Mouse (Mus musculus) spleen, postnatal 4 days (tissue): ENCODE results near the gene Imp3.

Experiments used
- DNase-seq, 2 experiments: peaks; one replicate each; pipeline ENCODE4 v3.0.0; 2022; ENCODE audit warnings: low spot score in 2 of 2

The Imp3 gene

DNA sequence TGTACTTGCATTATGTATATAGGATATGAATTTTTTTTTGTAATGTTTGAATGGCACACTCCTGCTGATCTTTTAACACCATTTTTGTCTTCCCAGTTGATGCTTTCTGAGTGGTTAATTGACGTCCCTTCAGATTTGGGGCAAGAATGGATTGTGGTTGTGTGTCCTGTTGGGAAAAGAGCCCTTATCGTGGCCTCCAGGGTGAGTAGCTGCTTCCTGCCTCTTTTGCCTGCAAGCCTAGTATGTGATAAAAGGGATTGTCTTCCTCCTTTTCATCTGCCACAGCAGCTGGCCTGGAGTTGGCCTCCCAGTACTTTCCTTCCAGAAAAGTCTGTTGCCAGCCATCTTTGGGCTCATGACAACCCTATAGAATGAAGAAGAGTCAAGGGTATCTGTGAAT lies 32.9 kb downstream of the Imp3 start:
- DNase-seq = no peak

DNA sequence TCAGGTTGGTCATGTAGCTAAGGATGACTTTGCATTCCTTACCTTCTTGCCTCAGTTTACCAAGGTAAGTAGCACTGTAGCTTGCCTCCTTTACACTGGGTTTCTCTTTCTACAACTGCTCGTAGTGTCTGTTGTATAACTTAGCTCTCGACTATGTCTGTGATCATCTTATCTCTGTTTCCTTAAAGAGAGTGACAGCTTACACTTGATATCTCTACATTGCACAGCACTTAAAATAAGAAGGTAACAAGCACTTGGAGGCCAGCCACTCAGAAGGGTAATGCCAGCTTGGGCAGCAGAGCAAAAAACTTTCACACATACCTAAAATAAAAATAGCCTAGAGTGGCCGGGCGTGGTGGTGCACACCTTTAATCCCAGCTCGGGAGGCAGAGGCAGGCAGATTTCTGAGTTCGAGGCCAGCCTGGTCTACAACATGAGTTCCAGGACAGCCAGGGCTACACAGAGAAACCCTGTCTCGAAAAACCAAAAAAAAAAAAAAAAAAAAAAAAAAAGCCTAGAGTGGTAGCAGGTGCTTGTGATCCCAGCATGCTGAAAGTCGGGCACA lies 36.8 kb downstream of the Imp3 start:
- DNase-seq = no peak

DNA sequence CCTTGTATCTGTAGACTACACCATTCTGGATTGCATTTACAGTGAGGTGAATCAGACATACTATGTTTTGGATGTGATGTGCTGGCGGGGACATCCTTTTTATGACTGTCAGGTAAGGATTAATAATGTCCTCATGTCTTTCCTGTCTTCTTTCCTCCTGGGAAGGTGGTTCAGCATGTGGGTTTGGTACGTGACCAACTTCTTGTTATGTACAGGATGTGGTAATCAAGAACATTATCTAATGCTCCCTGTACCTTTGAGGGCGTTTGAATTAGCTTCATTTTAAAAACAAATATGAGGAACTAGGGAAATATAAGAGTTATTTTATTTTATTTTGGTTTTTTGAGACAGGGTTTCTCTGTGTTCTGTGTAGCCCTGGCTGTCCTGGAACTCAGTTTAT lies 37.9 kb downstream of the Imp3 start:
- DNase-seq = no peak

DNA sequence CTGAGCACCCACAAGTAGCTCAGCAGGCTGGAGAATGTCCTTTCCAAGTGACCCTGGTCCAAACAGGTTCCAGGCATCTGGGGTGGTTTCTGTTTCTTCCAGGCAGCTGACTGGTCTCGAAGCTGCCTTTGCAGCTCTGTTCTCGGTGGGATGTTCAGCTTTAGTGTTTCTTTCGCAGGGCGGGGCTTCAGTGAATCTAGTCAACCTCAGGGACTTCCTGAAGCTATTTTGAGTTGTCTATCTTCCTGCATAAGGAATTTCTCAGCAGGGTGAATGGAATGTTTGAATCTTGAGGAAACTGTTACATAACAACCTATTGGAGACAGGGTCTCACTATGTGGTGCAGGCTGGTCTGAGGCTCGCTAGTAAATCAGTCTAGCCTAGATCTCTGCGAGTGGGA lies 42.9 kb downstream of the Imp3 start:
- no peak for DNase-seq

DNA sequence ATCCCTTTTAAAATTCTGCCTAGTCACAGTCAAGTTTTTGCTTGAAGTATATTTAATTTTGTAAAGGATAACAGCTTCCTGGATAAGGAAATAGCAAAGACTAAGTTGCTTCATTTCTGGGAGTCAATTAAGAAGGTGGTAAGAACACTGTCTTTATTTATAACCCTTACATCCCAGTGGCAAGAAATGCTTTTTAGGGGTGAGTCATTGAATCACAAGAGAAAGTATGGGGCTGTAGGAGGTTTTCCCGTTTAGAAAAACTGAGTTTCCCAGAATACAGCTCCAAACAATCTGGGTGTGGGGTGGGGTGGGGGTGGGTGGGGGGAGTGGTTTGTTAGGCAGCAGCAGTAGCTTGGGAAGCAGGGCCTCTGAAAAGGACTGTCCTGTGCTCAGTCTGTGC lies 44.2 kb downstream of the Imp3 start:
- DNase-seq = no peak
